Mouse (Mus musculus): ENCODE measurements around the gene Zfp459. TPM values are rescaled to one million over a fixed set of nuclear protein-coding genes. Genes with fewer than 3 reads are reported as not detected.

The Zfp459 gene
- 0.03 and 0.14 TPM in 2 replicates for polyA plus RNA-seq (2012; rRNA removed)

GRCm38 (mm10) chr13:67421207-67421857 is at the start of gene Zfp459:
Gene Zfp459, minus strand, starts transcription at chr13:67421418.

GRCm38 (mm10) chr13:67451172-67452020 is 30.2 kb upstream of the Zfp459 start, which contains the start of gene Zfp874a:
Gene Zfp874a, minus strand, starts transcription at chr13:67451624.

GRCm38 (mm10) chr13:67399183-67399903 is 21.9 kb downstream of the Zfp459 start, which contains the start of gene Zfp429:
Gene Zfp429, minus strand, starts transcription at chr13:67399819.

GRCm38 (mm10) chr13:67375050-67375911 is 45.9 kb downstream of the Zfp459 start, which contains the start of the genes Gm28041 and Zfp456:
Gene Gm28041, minus strand, starts transcription at chr13:67375733.
Gene Zfp456, minus strand, starts transcription at chr13:67375810.

GRCm38 (mm10) chr13:67360131-67360744 is 61.0 kb downstream of the Zfp459 start, which contains the start of the genes Gm28044 and Zfp953:
Gene Gm28044, minus strand, starts transcription at chr13:67360536.
Gene Zfp953, minus strand, starts transcription at chr13:67360605.

Other genes starting within 250 kb of the Zfp459 start
- 0.15 and 0.16 TPM in 2 replicates for gene Rsl1, start 248.2 kb downstream of the Zfp459 start, polyA plus RNA-seq (2012; rRNA removed)
- gene Zfp455, start 226.9 kb downstream of the Zfp459 start, polyA plus RNA-seq (2012; rRNA removed) = 0.02 TPM in 1 of 2 replicates, not detected in the other
- gene Zfp458, start 143.0 kb downstream of the Zfp459 start, polyA plus RNA-seq (2012; rRNA removed) = 0.04 and 0.17 TPM in 2 replicates
- gene Zfp457, start 114.9 kb downstream of the Zfp459 start, polyA plus RNA-seq (2012; rRNA removed) = 0.13 and 0.19 TPM in 2 replicates
- 0.09 TPM in 2 replicates for gene Zfp595, start 88.8 kb downstream of the Zfp459 start, polyA plus RNA-seq (2012; rRNA removed)
- not detected in 2 replicates for gene Gm28044, start 60.9 kb downstream of the Zfp459 start, polyA plus RNA-seq (2012; rRNA removed)
- 0.02 and 0.03 TPM in 2 replicates for gene Zfp953, start 60.8 kb downstream of the Zfp459 start, polyA plus RNA-seq (2012; rRNA removed)
- not detected in 2 replicates for gene Gm28041, start 45.7 kb downstream of the Zfp459 start, polyA plus RNA-seq (2012; rRNA removed)
- gene Zfp456, start 45.6 kb downstream of the Zfp459 start, polyA plus RNA-seq (2012; rRNA removed) = 0.02 TPM in 1 of 2 replicates, not detected in the other
- gene Zfp429, start 21.6 kb downstream of the Zfp459 start, polyA plus RNA-seq (2012; rRNA removed) = 0.43 and 0.54 TPM in 2 replicates
- 0.08 and 0.09 TPM in 2 replicates for gene Zfp874a, start 30.2 kb upstream of the Zfp459 start, polyA plus RNA-seq (2012; rRNA removed)
- gene Zfp874b, start 62.8 kb upstream of the Zfp459 start, polyA plus RNA-seq (2012; rRNA removed) = 0.05 and 0.37 TPM in 2 replicates
- 0.06 and 0.09 TPM in 2 replicates for gene Zfp58, start 79.1 kb upstream of the Zfp459 start, polyA plus RNA-seq (2012; rRNA removed)
- gene Gm26965, start 104.7 kb upstream of the Zfp459 start, polyA plus RNA-seq (2012; rRNA removed) = not detected in 2 replicates
- gene Zfp87, start 104.8 kb upstream of the Zfp459 start, polyA plus RNA-seq (2012; rRNA removed) = 3.0 and 3.3 TPM in 2 replicates
- gene Zfp748, start 132.4 kb upstream of the Zfp459 start, polyA plus RNA-seq (2012; rRNA removed) = 0.05 and 0.66 TPM in 2 replicates
- gene Zfp729b, start 188.3 kb upstream of the Zfp459 start, polyA plus RNA-seq (2012; rRNA removed) = 0.01 TPM in 2 replicates
- gene Gm49345, start 216.4 kb upstream of the Zfp459 start, polyA plus RNA-seq (2012; rRNA removed) = not detected in 2 replicates
- gene Zfp729a, start 216.4 kb upstream of the Zfp459 start, polyA plus RNA-seq (2012; rRNA removed) = 0.03 and 0.08 TPM in 2 replicates

Measured in stomach, adult 2 months (tissue).